Mouse (Mus musculus) adrenal gland, adult 18-20 months (tissue): Measurements from ENCODE around the gene Aven. TPM values are rescaled to one million over a fixed set of nuclear protein-coding genes. Genes with fewer than 3 reads are reported as not detected.

ENCODE experiments used
- DNase-seq, 2 experiments: peaks; one replicate each; pipeline ENCODE4 v3.0.0; 2021 to 2022; ENCODE audit warnings: low spot score in 2 of 2
- total RNA-seq, 2 experiments: library from RNA; stranded (reverse); gene quantifications; 1 replicate in 1 of 2; 2 replicates in 1 of 2; pipeline ENCODE4 v1.2.3; 2021

The Aven gene
- total RNA-seq, 2 experiments from 2014 or later, result 17.9 to 19.6 TPM

DNA sequence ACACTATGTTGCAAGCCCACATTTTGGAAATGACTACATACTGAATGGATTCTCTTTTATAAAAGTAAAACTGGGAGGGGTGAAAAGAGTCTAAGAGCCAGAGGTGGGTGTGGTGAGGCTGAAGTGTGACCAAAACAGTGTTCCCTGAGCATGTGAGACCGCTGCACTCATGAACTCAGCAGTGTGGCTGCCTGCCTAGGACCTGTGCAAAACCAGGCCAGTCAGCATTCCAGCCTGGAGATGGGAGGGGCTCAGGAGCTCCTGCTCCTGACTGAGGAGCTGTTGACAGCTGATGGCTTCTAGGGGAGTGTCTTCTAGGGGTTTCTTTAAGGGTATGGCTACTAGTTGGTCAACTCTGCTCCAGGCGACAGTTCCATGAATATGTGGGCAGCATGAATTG is 7.9 kb upstream of the Aven start:
- DNase-seq, result no peak

DNA sequence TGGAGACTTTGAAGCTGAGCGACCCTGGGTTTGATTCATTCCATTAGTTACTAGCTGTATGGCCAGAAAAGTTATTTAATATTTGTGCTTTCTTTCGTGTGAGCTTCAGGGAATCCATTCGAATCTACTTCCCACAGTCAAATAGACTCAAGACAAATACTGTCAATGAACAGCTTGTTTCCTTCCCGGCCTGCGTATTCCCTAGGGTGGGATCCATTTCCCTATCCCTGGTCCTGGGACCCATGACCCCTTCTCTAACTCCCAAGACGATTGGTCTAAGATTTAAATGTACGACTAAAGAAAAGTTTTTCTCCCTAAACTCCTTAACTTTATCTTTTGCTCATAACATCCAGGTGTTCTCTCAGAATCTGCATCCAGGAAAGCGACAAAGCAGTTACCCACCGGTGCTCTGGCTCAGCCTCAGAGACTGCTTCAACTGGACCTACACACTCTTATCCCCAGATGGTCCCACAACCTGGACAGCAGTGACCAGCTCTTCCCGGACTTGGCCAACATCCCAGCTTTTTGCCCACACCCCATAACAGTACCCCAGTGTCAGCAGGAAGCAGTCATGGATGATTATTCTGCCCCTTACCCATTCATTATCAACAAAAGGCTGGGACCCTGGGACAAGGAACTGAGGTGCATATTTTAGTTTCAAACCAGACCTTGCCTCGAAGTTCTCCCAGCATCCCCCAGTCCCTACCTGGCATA is 2.1 kb upstream of the Aven start:
- no peak for DNase-seq

GRCm38 (mm10) chr2:112491629-112492028 is 1.1 kb upstream of the Aven start:
- DNase-seq, result no peak

GRCm38 (mm10) chr2:112492431-112492855 is 321 bp upstream of the Aven start:
- no peak for DNase-seq

DNA sequence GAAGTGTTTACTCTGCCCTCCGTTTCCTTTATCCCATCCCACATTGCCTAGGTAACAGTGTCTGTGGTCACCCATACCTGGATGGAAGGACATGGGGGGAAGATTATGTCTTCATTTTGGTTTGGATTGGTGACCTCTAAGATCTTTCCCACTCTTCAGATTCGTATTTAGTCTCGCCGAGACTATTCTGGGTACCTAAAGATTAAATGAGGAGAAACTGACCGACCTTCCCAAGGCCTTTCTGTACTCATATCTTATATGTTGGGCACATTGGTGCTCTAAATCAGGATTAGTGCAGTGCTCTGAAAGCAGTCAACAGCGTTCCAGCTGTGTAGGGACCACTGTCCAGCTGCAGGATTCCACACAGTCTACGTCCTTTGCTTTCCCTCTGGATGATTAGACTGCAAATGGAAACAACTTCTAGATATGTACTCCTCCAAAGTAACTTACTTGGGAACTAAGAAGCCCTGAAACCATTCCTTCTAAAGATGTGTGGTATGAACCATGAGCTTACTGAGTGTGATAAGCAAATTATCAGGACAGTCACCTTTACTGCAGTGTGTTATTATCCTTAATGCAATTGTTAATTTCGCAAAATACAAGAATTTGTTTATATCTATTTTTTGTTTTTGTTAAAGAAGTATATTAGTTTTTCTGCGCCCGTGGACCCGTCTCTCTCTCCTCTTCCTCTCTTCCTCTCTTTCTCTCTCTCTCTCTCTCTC is 936 bp downstream of the Aven start:
- DNase-seq, result peak in 1 of 2 experiments; percentile 7

DNA sequence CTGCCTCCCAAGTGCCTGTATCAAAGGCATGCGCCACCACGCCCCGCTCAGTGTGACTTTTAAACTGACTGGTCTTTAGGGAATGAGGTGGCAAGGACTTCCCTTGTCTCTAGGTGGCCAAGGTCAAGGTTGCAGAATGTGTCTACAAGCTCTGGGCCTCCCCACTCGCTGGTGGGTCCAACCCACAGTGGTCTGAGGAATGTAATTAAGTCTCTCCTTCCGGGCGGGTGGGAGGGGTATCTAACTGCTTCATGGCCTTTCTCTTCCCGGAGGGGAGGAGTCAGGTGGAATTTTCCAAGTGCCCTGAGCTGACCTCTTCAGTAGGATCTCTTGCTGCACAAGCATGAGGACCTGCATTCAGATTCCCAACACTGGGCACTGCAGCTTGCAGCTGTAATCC is 5.1 kb downstream of the Aven start:
- DNase-seq, result no peak

GRCm38 (mm10) chr2:112501209-112501608 is 8.4 kb downstream of the Aven start:
- DNase-seq, result peak; percentile 47 to 49

DNA sequence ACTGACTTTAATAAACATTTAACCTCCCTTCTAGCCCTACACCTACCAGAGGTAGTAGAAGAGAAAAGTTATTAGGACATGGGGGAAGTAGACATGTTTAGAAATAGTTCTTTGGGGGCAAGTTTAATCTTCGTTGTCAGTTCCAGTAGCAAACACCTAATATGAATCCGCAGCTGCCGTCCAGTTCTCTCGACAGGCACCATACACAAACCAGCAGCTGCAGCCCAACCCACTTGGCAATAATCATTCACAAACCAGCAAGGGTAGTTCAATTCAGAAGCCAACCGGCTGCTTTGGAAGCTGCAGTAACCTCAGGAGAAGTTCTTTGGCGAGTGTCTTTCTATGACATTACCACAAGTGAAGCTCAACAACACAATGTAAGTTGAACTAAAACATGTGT is 11.2 kb downstream of the Aven start:
- no peak for DNase-seq

GRCm38 (mm10) chr2:112506841-112507435 is 14.2 kb downstream of the Aven start:
- no peak for DNase-seq

GRCm38 (mm10) chr2:112507444-112507843 is 14.7 kb downstream of the Aven start:
- DNase-seq, result no peak

DNA sequence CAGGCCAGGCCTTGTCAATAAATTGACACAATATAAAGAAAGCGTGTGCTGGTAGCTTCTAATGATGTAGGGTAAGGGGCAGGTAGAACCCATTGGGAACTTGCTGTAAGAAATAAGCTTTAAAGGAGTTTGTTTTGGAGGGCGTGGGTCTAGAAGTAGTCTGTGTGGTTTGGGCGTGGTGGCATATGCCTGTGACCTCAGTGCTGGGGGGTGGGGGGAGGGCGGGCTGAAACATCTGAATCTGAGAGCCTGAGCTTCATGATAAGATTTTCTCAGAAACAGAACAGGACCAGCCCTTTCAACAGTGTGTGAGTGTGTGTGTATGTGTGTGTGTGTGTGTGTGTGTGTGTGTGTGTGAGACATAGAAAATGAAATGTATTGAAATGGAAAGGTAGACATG is 17.4 kb downstream of the Aven start:
- DNase-seq, result no peak

- DNase-seq, result no peak
These were observed 20.3 kb downstream of the Aven start for GRCm38 (mm10) chr2:112513036-112513435.

DNA sequence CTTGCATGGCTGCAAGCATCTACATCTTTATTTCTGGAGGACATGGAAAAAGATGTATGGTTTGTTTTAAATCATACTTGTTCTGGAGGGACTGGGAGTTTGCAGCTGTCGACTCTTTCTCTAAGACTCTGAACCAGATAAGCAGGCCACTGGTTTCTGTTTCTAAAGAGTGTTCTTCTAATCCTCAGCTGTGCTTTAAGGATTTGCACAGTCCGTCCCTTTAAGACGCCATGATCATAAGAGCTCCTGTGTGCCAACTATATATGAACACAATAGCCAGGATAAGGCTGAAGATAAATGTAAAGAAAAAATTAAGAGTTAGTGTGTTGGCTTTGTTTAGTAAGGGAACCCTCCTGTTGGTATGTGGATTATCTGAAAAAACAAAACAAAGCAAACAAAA is 24.0 kb downstream of the Aven start:
- no peak for DNase-seq

DNA sequence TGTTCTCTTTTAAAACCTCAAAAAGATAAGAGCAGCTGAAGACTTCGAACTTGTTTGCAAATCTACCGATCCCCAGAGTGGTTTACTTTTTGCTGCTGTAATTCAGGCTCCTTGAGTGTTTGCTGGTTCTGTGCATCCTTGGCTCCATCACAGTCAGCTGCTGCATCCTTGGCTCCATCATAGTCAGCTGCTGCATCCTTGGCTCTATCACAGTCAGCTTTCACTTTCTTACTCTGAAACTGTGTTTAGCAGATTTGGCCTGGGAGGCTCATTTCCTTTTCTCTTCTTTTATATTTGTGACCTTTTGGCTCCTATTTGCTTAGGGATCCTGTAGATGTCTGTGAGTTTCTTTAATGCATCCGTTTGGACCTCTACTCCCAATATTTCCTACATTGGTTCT is 24.5 kb downstream of the Aven start:
- DNase-seq, result no peak

DNA sequence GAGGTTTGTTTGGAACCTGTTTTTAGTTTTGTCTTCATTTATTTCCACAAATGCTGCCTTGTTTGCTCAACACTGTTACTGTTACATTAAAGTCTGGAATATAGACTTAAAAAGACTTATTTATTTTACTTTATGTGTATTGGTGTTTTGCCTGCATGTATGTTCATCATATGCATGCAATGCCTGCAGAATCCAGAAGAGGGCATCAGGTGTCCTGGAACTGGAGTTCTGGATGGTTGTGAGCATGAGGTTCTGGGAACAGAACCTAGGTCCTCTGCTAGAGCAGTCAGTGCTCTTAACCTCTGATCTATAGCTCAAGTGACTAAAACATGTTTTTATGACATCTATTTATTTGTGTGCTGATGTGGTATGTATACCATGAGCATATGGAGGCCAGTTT is 25.8 kb downstream of the Aven start:
- DNase-seq, result no peak

GRCm38 (mm10) chr2:112520526-112521482 is 28.0 kb downstream of the Aven start:
- no peak for DNase-seq

DNA sequence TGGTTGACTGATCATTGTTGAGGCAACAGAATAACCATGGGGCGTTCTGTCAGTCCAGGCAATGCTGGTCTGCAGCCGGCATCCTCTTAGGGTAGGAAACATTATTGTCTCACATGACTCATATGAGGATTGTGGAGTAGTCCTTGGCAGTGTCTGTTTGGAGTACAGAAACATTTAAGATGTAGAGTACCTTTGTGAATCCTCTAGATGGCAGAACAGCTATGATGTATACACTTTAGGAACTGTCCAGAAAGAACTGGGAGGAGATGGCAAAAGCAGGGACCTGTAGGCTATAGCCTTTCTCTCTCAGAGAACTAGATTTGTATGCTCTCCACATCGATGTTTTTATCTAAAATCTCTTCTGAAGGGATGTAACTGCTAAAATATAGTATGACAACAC is 34.2 kb downstream of the Aven start:
- no peak for DNase-seq

DNA sequence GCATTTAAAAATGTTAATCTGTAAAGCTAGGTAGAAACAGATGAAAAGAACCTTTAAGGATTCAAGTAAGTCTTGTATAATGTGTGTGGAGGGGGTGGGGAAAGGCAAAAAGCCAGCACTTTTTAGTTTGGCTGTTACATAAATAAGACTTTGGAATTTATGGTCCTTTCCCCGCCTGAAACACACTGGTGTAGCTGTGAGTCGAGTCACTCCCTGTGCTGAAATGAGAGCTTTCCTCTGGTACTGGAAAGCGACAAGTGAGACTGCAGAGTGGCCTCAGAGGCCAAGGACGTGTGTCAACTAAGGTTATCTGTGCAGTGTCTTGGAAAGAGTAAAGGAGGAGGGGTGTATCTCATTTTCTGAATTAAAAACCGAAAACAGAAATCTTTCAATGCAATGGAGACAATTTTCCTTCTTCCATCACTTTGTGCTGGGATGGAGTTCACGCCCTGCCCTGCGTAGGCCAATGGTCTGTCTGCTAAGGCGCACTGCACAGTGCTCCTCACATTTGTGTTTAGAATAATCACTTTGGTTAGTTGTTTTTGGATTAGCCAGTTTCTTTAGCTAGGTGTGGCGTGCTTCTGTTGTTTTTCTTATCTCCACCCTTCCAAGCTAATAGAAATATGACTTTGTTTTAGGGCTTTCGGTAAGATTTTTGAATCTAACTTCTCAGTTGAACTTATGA is 40.2 kb downstream of the Aven start:
- no peak for DNase-seq

GRCm38 (mm10) chr2:112534677-112535222 is 42.0 kb downstream of the Aven start:
- DNase-seq, result no peak

DNA sequence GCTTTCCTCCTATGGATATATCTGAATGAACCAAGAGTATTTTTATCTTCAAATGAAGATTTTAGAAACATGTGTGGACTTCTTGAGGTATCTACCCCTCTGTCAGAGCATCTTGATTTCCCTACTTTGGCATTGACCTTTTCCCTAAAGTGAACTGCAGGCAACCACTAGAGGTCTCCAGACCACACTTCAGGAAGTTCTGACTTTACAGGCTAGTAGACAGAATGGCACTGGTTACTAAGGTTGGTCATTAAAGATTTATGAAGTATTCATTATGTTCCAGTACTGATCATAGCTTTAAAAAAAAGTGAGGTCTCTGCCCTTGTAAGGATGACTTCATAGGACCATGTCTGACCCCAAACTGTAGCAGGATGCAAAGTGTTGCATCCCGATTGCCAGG is 46.0 kb downstream of the Aven start:
- DNase-seq, result no peak
